Mouse (Mus musculus) fat pad, adult 2 months (tissue): ENCODE data around the gene Olfr718-ps1.

ENCODE experiments used
- DNase-seq: peaks from one replicate; pipeline ENCODE4 v3.0.0-alpha.2; 2011; ENCODE audit warnings: low read depth, low spot score; ENCODE audit errors: extremely low read depth

The Olfr718-ps1 gene

GRCm38 (mm10) chr5:143129101-143129500, 18.3 kb downstream of the Olfr718-ps1 start:
- no peak for DNase-seq

- no peak for DNase-seq
Measured at GRCm38 (mm10) chr5:143127837-143128236, 19.5 kb downstream of the Olfr718-ps1 start.

- no peak for DNase-seq
Measured at GRCm38 (mm10) chr5:143126908-143127307, 20.5 kb downstream of the Olfr718-ps1 start.

GRCm38 (mm10) chr5:143126089-143126488, 21.3 kb downstream of the Olfr718-ps1 start:
- DNase-seq, result no peak

GRCm38 (mm10) chr5:143125601-143126000, 21.8 kb downstream of the Olfr718-ps1 start:
- DNase-seq, result no peak

GRCm38 (mm10) chr5:143124805-143125378, 22.5 kb downstream of the Olfr718-ps1 start:
- peak; percentile 55 for DNase-seq

GRCm38 (mm10) chr5:143122673-143123072, 24.7 kb downstream of the Olfr718-ps1 start:
- DNase-seq, result no peak

GRCm38 (mm10) chr5:143122125-143122524, 25.3 kb downstream of the Olfr718-ps1 start:
- no peak for DNase-seq

GRCm38 (mm10) chr5:143112281-143113246, 34.8 kb downstream of the Olfr718-ps1 start, which contains the start of gene Rnf216:
Rnf216 (minus strand) TSS chr5:143112994.
- DNase-seq, result peak; percentile 18

GRCm38 (mm10) chr5:143106842-143107241, 40.5 kb downstream of the Olfr718-ps1 start:
- no peak for DNase-seq

- DNase-seq, result no peak
Measured at GRCm38 (mm10) chr5:143103231-143103630, 44.1 kb downstream of the Olfr718-ps1 start.

GRCm38 (mm10) chr5:143101626-143102025, 45.8 kb downstream of the Olfr718-ps1 start:
- DNase-seq, result no peak

- DNase-seq, result no peak
Measured at GRCm38 (mm10) chr5:143095256-143095655, 52.1 kb downstream of the Olfr718-ps1 start.

- no peak for DNase-seq
Measured at GRCm38 (mm10) chr5:143092891-143093290, 54.5 kb downstream of the Olfr718-ps1 start.

- no peak for DNase-seq
Measured at GRCm38 (mm10) chr5:143084898-143085297, 62.5 kb downstream of the Olfr718-ps1 start.
